Mouse (Mus musculus): Measurements from ENCODE around the gene Mcl1.

DNA sequence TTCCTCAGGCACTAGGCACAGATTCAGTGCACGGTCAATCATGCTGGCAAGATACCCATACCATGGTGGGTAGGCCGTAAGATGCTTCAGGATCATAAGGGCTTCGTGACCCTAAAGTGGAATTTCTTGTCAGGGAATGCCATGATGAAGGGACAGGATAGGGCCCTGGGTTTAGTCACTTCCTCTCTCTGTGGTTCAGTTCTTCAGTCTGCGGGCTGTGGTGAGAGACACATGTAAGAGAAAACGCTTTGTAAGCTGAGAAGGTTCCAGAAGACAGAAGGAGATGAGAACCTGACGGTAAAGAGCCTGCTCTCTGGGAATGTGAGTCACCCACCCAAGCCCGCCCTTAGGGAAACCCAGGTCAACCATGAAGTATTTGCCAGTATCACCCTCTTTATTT lies 48.9 kb downstream of the Mcl1 start:
- TF ChIP-seq POLR2A (IDR thresholded peaks at IDR 0.05; ENCODE audit: low read depth, low read length): no peak
- no peak for TF ChIP-seq CTCF (conservative IDR thresholded peaks at IDR 0.05; ENCODE audit: insufficient read depth, insufficient read length, low read depth, low read length)
